Mouse (Mus musculus) neural tube, embryonic 14.5 days (tissue): ENCODE results near the gene Bean1. TPM values are rescaled to one million over a fixed set of nuclear protein-coding genes. Genes with fewer than 3 reads are reported as not detected.
"Not testable (repeated sequence)": the region's sequence is repeated elsewhere in the genome, so short reads cannot be mapped to it uniquely, and the experiment has no call there.

Experiments
- ATAC-seq: fragments of 200-750 bp; cut with Nextera tagmentation; 2 replicates; pipeline ENCODE4 v1.8.0; 2017; ENCODE audit warnings: low read depth, mild to moderate bottlenecking, moderate TSS enrichment, moderate library complexity
- H3K27ac ChIP-seq: fragments of 300-500 bp; sonication (generic); 2 replicates; pipeline ENCODE4 v1.5.1; 2014; ENCODE audit warnings: low read depth, mild to moderate bottlenecking, control low read depth, low read length, moderate library complexity, mixed read lengths
- H3K27me3 ChIP-seq: fragments of 300-500 bp; sonication (generic); 2 replicates; pipeline ENCODE4 v1.6.1; 2014; ENCODE audit warnings: low read length; ENCODE audit not compliant: control insufficient read depth, insufficient read depth
- H3K36me3 ChIP-seq: fragments of 300-500 bp; sonication (generic); 2 replicates; pipeline ENCODE4 v1.6.1; 2014; ENCODE audit warnings: low read length, mixed read lengths; ENCODE audit not compliant: control insufficient read depth, insufficient read depth
- H3K4me1 ChIP-seq: fragments of 300-500 bp; sonication (generic); 2 replicates; pipeline ENCODE4 v1.6.1; 2014; ENCODE audit warnings: low read length; ENCODE audit not compliant: control insufficient read depth, insufficient read depth
- H3K4me2 ChIP-seq: fragments of 300-500 bp; sonication (generic); 2 replicates; pipeline ENCODE4 v1.6.1; 2014; ENCODE audit warnings: mild to moderate bottlenecking, low read depth, low read length, control low read depth
- H3K4me3 ChIP-seq: fragments of 300-500 bp; sonication (generic); 2 replicates; pipeline ENCODE4 v1.5.1; 2014; ENCODE audit warnings: low read depth, low read length, control low read depth, mixed read lengths
- H3K9ac ChIP-seq: fragments of 300-500 bp; sonication (generic); replicated peaks from 2 replicates; pipeline ENCODE4 v1.6.1; 2014; ENCODE audit warnings: low read depth, mild to moderate bottlenecking, control low read depth, low read length, mixed read lengths
- H3K9me3 ChIP-seq: fragments of 300-500 bp; sonication (generic); 2 replicates; pipeline ENCODE4 v1.6.1; 2016; ENCODE audit warnings: low read length; ENCODE audit not compliant: control insufficient read depth
- WGBS: fragments of 180-500 bp; shearing (Covaris S2); extraction: QIAGEN DNeasy Blood & Tissue Kit; methylation state at CpG from one replicate; pipeline ENCODE4 v1.1.7; 2014; 5-methylcytosine and 5-hydroxymethylcytosine counted together
- polyA plus RNA-seq: library from polyadenylated mRNA; unstranded; fragments of >200 nt; fragmentation: Nextera tagmentation; extraction: Ambion mirVana; gene quantifications from 2 replicates; pipeline ENCODE4 v1.2.1, GENCODE M21; 2014

The Bean1 gene
- polyA plus RNA-seq, 1 experiment from 2014 or later: 13.5 TPM

- H3K4me3 ChIP-seq, H3K4me1 ChIP-seq, H3K27me3 ChIP-seq, H3K27ac ChIP-seq, H3K4me2 ChIP-seq, H3K36me3 ChIP-seq, H3K9ac ChIP-seq, ATAC-seq, H3K9me3 ChIP-seq: not testable (repeated sequence)
- 97% methylated on average over 22 of the region's 22 CpGs for WGBS
Measured at GRCm38 (mm10) chr8:104264271-104264935, 94.2 kb downstream of the Bean1 start.

GRCm38 (mm10) chr8:104268368-104268767 lies 98.1 kb downstream of the Bean1 start:
- Histone ChIP-seq H3K4me3 (no peak overlapping the region), H3K9ac (no peak overlapping the region), H3K4me1 (no peaks in the 10 kb centered on the region), H3K36me3 (no peaks in the 10 kb centered on the region), H3K4me2 (no peak overlapping the region), H3K9me3 (no peaks in the 10 kb centered on the region), H3K27ac (no peak overlapping the region), H3K27me3 (no peaks in the 10 kb centered on the region)
- ATAC-seq: no peak

Other genes with a start within 250 kb of the Bean1 start
- gene Cdh5, start 68.8 kb upstream of the Bean1 start, polyA plus RNA-seq: 4.2 and 16.8 TPM in 2 replicates
- 49.2 and 53.1 TPM in 2 replicates for gene Tk2, start 78.1 kb downstream of the Bean1 start, polyA plus RNA-seq
- 30.1 and 31.1 TPM in 2 replicates for gene Cklf, start 80.4 kb downstream of the Bean1 start, polyA plus RNA-seq
- not detected in 2 replicates for gene Cmtm2a, start 122.7 kb downstream of the Bean1 start, polyA plus RNA-seq
- not detected in 2 replicates for gene Gm45711, start 139.6 kb downstream of the Bean1 start, polyA plus RNA-seq
- not detected in 2 replicates for gene Cmtm1, start 139.7 kb downstream of the Bean1 start, polyA plus RNA-seq
- gene Gm11020, start 151.1 kb downstream of the Bean1 start, polyA plus RNA-seq: not detected in 2 replicates
- gene Cmtm2b, start 151.8 kb downstream of the Bean1 start, polyA plus RNA-seq: not detected in 2 replicates
- gene Cmtm3, start 169.0 kb downstream of the Bean1 start, polyA plus RNA-seq: 23.4 and 42.9 TPM in 2 replicates
- gene Cmtm4, start 225.4 kb downstream of the Bean1 start, polyA plus RNA-seq: 2.9 and 3.9 TPM in 2 replicates